Mouse (Mus musculus): ENCODE results near the gene Snai3. TPM values are rescaled to one million over a fixed set of nuclear protein-coding genes. Genes with fewer than 3 reads are reported as not detected.

The Snai3 gene
- total and polyA plus RNA-seq, 3 experiments: 0.06 TPM; not detected in 2

DNA sequence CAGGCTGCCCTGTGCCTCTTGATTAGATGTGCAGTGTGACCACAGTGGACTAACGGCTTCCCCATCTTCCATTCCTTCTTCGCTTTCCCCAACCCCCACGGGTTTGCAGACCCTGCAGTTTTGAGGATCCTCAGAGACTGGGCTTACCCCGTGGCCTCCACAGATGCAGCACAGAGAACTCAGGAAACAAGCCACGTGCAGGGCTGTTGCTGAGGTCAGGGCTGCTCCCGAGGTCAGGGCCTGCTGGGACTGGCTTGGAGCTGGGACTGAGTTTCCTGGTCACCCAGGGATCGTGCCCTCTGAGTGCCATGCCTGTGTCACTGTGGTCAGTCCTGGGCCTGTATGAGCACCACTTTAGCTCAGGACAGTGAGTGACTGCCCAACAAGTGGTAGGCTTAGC is 4.5 kb upstream of the Snai3 start:
- peaks cover under 1 to 29% of the 10 kb centered on the region in 2 experiments; a peak in 3 of 4 replicates for H3K4me1 ChIP-seq (ENCODE audit: control insufficient read depth in 1 of 2, insufficient read depth in 2 of 2, low read length in 2 of 2)
- H3K36me3 ChIP-seq (ENCODE audit: control insufficient read depth in 1 of 2, insufficient read depth in 2 of 2, low read length in 2 of 2): peaks cover 0 to 4% of the 10 kb centered on the region in 2 experiments; a peak in 3 of 4 replicates

GRCm38 (mm10) chr8:122463651-122464640 is 3.4 kb upstream of the Snai3 start:
- Histone ChIP-seq H3K9me3 (replicated peaks; ENCODE audit: insufficient read depth, low read length) (no peaks in the 10 kb centered on the region), H3K9ac (ENCODE audit: control insufficient read depth, low read depth, low read length, poor library complexity, severe bottlenecking) (no peak overlapping the region), H3K4me1 (ENCODE audit: control insufficient read depth in 1 of 2, insufficient read depth in 2 of 2, low read length in 2 of 2) (peaks cover 2 to 32% of the 10 kb centered on the region in 2 experiments; a peak in 3 of 4 replicates), H3K79me2 (ENCODE audit: control insufficient read depth, insufficient read depth, low read length, poor library complexity) (no peaks in the 10 kb centered on the region), H3K4me3 (ENCODE audit: control insufficient read depth in 1 of 2, insufficient read depth in 1 of 2, low read depth in 2 of 2, low read length in 2 of 2) (no peak overlapping the region), H3K36me3 (ENCODE audit: control insufficient read depth in 1 of 2, insufficient read depth in 2 of 2, low read length in 2 of 2) (peaks cover 0 to 8% of the 10 kb centered on the region in 2 experiments; a peak in 3 of 4 replicates), H3K27ac (ENCODE audit: control insufficient read depth, low read depth, low read length) (no peak overlapping the region), H3K27me3 (ENCODE audit: control insufficient read depth in 1 of 2, insufficient read depth in 2 of 2, low read length in 2 of 2) (no peaks in the 10 kb centered on the region)
- peak; percentile 31 for DNase-seq (ENCODE audit: low read depth, low spot score)
- no peak for TF ChIP-seq ELF1 (IDR thresholded peaks at IDR 0.05; ENCODE audit: low read depth, low read length)
- no peak for TF ChIP-seq JUND (IDR thresholded peaks at IDR 0.05; ENCODE audit: low read depth, low read length)
- no peak for TF ChIP-seq NRF1 (IDR thresholded peaks at IDR 0.05; ENCODE audit: insufficient read depth, low read depth, low read length, poor library complexity, severe bottlenecking)
- no peak for TF ChIP-seq MYC (IDR thresholded peaks at IDR 0.05; ENCODE audit: low read depth, low read length)
- no peak for TF ChIP-seq TBP (IDR thresholded peaks at IDR 0.05; ENCODE audit: low read depth, low read length)
- no peak for TF ChIP-seq UBTF (IDR thresholded peaks at IDR 0.05; ENCODE audit: borderline replicate concordance, insufficient read depth, low read depth, low read length)
- no peak for TF ChIP-seq E2F4 (IDR thresholded peaks at IDR 0.05; ENCODE audit: borderline replicate concordance, low read depth, low read length)
- TF ChIP-seq SMC3 (IDR thresholded peaks at IDR 0.05; ENCODE audit: low read depth, low read length): no peak
- TF ChIP-seq CHD1 (IDR thresholded peaks at IDR 0.05; ENCODE audit: low read depth, low read length): no peak
- TF ChIP-seq MEF2A (IDR thresholded peaks at IDR 0.05; ENCODE audit: extremely low read depth, insufficient replicate concordance, low read depth, low read length, poor library complexity, severe bottlenecking): no peak
- no peak for TF ChIP-seq USF2 (IDR thresholded peaks at IDR 0.05; ENCODE audit: borderline replicate concordance in 1 of 2, insufficient read depth in 1 of 2, low read depth in 1 of 2, low read length in 2 of 2)
- no peak for TF ChIP-seq MAX (IDR thresholded peaks at IDR 0.05; ENCODE audit: low read length)
- peak; percentile 74 for TF ChIP-seq USF1 (IDR thresholded peaks at IDR 0.05; ENCODE audit: low read depth, low read length)
- TF ChIP-seq BHLHE40 (IDR thresholded peaks at IDR 0.05; ENCODE audit: borderline replicate concordance, low read depth, low read length): peak; percentile 77; the same call in 1 of the 2 replicates
- TF ChIP-seq POLR2AphosphoS2 (IDR thresholded peaks at IDR 0.05; ENCODE audit: low read length): no peak
- no peak for TF ChIP-seq GABPA (IDR thresholded peaks at IDR 0.05; ENCODE audit: low read depth, low read length)
- TF ChIP-seq TAL1 (IDR thresholded peaks at IDR 0.05; ENCODE audit: low read length): no peak
- TF ChIP-seq NELFE (IDR thresholded peaks at IDR 0.05; ENCODE audit: low read depth, low read length): no peak
- no peak for TF ChIP-seq CTCF (IDR thresholded peaks at IDR 0.05 in 2 of 3, conservative IDR thresholded peaks at IDR 0.05 in 1 of 3; ENCODE audit: control insufficient read depth in 1 of 3, insufficient read depth in 1 of 3, low read depth in 2 of 3, low read length in 3 of 3, poor library complexity in 1 of 3, severe bottlenecking in 1 of 3)
- TF ChIP-seq MXI1 (IDR thresholded peaks at IDR 0.05; ENCODE audit: low read depth, low read length): no peak
- no peak for TF ChIP-seq POLR2A (IDR thresholded peaks at IDR 0.05; ENCODE audit: control insufficient read depth in 1 of 2, insufficient read depth in 1 of 2, low read depth in 1 of 2, low read length in 2 of 2, poor library complexity in 1 of 2)
- TF ChIP-seq GATA1 (IDR thresholded peaks at IDR 0.05; ENCODE audit: low read depth, low read length): no peak
- peak; percentile 42; the same call in 1 of the 2 replicates for TF ChIP-seq TCF12 (IDR thresholded peaks at IDR 0.05; ENCODE audit: low read depth, low read length)
- no peak for TF ChIP-seq MAZ (IDR thresholded peaks at IDR 0.05; ENCODE audit: low read depth, low read length)

More for the DNA sequence above, 4.5 kb upstream of the Snai3 start:
- Histone ChIP-seq H3K79me2 (ENCODE audit: control insufficient read depth, insufficient read depth, low read length, poor library complexity) (no peaks in the 10 kb centered on the region), H3K9ac (ENCODE audit: control insufficient read depth, low read depth, low read length, poor library complexity, severe bottlenecking) (no peak overlapping the region), H3K9me3 (replicated peaks; ENCODE audit: insufficient read depth, low read length) (no peaks in the 10 kb centered on the region), H3K27me3 (ENCODE audit: control insufficient read depth in 1 of 2, insufficient read depth in 2 of 2, low read length in 2 of 2) (no peaks in the 10 kb centered on the region), H3K4me3 (ENCODE audit: control insufficient read depth in 1 of 2, insufficient read depth in 1 of 2, low read depth in 2 of 2, low read length in 2 of 2) (no peak overlapping the region), H3K27ac (ENCODE audit: control insufficient read depth, low read depth, low read length) (no peak overlapping the region)
- TF ChIP-seq NELFE (IDR thresholded peaks at IDR 0.05; ENCODE audit: low read depth, low read length): no peak
- no peak for TF ChIP-seq MAFK (IDR thresholded peaks at IDR 0.05; ENCODE audit: borderline replicate concordance, low read depth, low read length)
- no peak for TF ChIP-seq ELF1 (IDR thresholded peaks at IDR 0.05; ENCODE audit: low read depth, low read length)
- no peak for TF ChIP-seq MAX (IDR thresholded peaks at IDR 0.05; ENCODE audit: low read length)
- no peak for TF ChIP-seq MYC (IDR thresholded peaks at IDR 0.05; ENCODE audit: low read depth, low read length)
- TF ChIP-seq CTCF (IDR thresholded peaks at IDR 0.05 in 2 of 3, conservative IDR thresholded peaks at IDR 0.05 in 1 of 3; ENCODE audit: control insufficient read depth in 1 of 3, insufficient read depth in 1 of 3, low read depth in 2 of 3, low read length in 3 of 3, poor library complexity in 1 of 3, severe bottlenecking in 1 of 3): no peak
- no peak for TF ChIP-seq ZNF384 (IDR thresholded peaks at IDR 0.05; ENCODE audit: low read depth, low read length)
- no peak for TF ChIP-seq BHLHE40 (IDR thresholded peaks at IDR 0.05; ENCODE audit: borderline replicate concordance, low read depth, low read length)
- no peak for TF ChIP-seq RCOR1 (IDR thresholded peaks at IDR 0.05; ENCODE audit: low read depth, low read length)
- TF ChIP-seq POLR2AphosphoS5 (IDR thresholded peaks at IDR 0.05; ENCODE audit: borderline replicate concordance, low read depth, low read length): no peak
- no peak for TF ChIP-seq HCFC1 (IDR thresholded peaks at IDR 0.05; ENCODE audit: low read depth, low read length)
- DNase-seq (ENCODE audit: low read depth, low spot score): no peak

Measured in MEL (cell line).